Mouse (Mus musculus) adrenal gland, postnatal 0 days (tissue): ENCODE results near the gene Avpi1. TPM values are rescaled to one million over a fixed set of nuclear protein-coding genes. Genes with fewer than 3 reads are reported as not detected.

Experiments
- polyA plus RNA-seq: library from polyadenylated mRNA; unstranded; fragments of >200 nt; fragmentation: Nextera tagmentation; extraction: Ambion mirVana; gene quantifications from 2 replicates; pipeline ENCODE4 v1.2.1, GENCODE M21; 2015

Avpi1 gene
- 68.4 and 71.6 TPM in 2 replicates for polyA plus RNA-seq

DNA sequence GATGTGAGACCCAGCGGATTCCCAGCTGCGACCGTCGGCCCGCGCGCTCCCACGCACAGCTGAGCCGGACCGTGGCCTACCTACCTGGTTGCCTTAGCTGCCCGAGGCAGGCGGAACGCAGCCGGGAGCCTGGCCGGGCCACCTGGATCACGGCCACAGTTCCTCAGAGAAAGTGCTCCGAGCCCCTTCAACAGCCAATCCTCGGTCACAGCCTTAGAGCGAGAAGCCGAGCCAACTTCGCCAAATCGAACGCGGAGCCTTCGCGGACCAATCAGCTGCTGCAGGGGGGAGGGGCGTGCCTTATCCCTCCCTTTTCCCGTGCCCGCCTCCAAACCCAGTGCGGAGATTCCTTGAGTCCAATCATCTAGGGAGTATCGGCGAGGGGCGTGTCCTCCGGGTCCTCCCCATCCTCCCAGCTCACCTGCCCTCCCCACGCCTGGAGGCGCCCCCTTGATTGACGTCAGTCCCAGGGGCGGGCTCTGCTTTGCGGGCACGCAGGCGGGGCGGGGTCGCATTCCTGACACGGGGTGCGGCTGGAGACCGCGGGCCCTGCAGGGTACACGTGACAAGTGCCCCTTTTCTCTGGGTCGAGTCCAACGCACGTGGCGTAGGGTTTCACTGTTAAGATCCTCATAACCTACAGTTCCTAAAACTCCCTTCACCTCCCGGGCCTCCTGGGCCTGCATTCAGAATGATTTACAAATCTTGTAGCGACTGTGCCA lies at the start of gene Avpi1:
Gene Avpi1 (minus strand): TSS at position 273 of the 722 bp plus-strand sequence.

DNA sequence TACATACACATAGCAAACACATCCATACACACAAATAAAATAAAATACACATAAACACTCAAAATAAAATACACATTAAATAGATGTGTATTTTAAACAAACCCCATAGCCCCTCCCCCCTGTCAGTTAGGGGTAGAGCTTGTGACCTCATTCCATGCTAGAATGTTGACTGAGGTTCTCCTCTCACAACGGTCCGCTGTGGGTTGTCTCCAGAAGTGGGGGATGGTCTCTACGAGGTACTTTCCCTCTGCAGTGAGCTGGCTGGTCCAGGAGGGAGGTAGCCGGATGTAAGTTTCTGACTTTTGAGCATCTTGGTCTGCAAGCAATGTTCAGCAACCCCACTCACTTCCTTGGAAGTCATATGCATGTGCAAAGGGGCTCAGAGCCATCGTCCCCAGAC lies 34.9 kb upstream of the Avpi1 start, which contains the start of gene Zfyve27:
Gene Zfyve27 (plus strand): TSS at position 188 of the 400 bp plus-strand sequence.

GRCm38 (mm10) chr19:42147170-42147768 lies 18.4 kb upstream of the Avpi1 start, which contains the start of gene Marveld1:
Gene Marveld1 (plus strand): TSS chr19:42147400.

GRCm38 (mm10) chr19:42089748-42090595 lies 38.9 kb downstream of the Avpi1 start, which contains the start of gene Pi4k2a:
Gene Pi4k2a (plus strand): TSS chr19:42090470.

GRCm38 (mm10) chr19:42086166-42086565 lies 42.7 kb downstream of the Avpi1 start, which contains the start of gene Morn4:
Gene Morn4 (minus strand): TSS chr19:42086357.

Other genes with a start within 250 kb of the Avpi1 start
- 3.3 and 4.6 TPM in 2 replicates for gene Rrp12, start 232.9 kb downstream of the Avpi1 start, polyA plus RNA-seq
- gene Pgam1, start 217.1 kb downstream of the Avpi1 start, polyA plus RNA-seq = 286 and 565 TPM in 2 replicates
- 50.7 and 62.0 TPM in 2 replicates for gene Exosc1, start 195.6 kb downstream of the Avpi1 start, polyA plus RNA-seq
- gene Zdhhc16, start 195.6 kb downstream of the Avpi1 start, polyA plus RNA-seq = 46.1 and 53.9 TPM in 2 replicates
- gene Mms19, start 147.9 kb downstream of the Avpi1 start, polyA plus RNA-seq = 12.8 and 17.8 TPM in 2 replicates
- 22.8 and 25.9 TPM in 2 replicates for gene Ubtd1, start 147.3 kb downstream of the Avpi1 start, polyA plus RNA-seq
- gene Ankrd2, start 93.1 kb downstream of the Avpi1 start, polyA plus RNA-seq = 0.87 and 1.7 TPM in 2 replicates
- 6.6 and 8.9 TPM in 2 replicates for gene Hoga1, start 83.4 kb downstream of the Avpi1 start, polyA plus RNA-seq
- not detected in 2 replicates for gene 4933411K16Rik, start 76.8 kb downstream of the Avpi1 start, polyA plus RNA-seq
- gene Morn4, start 42.7 kb downstream of the Avpi1 start, polyA plus RNA-seq = 17.2 and 27.5 TPM in 2 replicates
- 23.9 and 33.0 TPM in 2 replicates for gene Pi4k2a, start 38.6 kb downstream of the Avpi1 start, polyA plus RNA-seq
- gene Marveld1, start 18.3 kb upstream of the Avpi1 start, polyA plus RNA-seq = 21.4 and 23.6 TPM in 2 replicates
- gene Zfyve27, start 34.9 kb upstream of the Avpi1 start, polyA plus RNA-seq = 16.1 and 28.9 TPM in 2 replicates
- gene Sfrp5, start 73.2 kb upstream of the Avpi1 start, polyA plus RNA-seq = 6.9 and 19.9 TPM in 2 replicates
- 2.3 and 5.7 TPM in 2 replicates for gene Golga7b, start 118.5 kb upstream of the Avpi1 start, polyA plus RNA-seq